Mouse (Mus musculus) regulatory T cell (primary cell): ENCODE data around the gene Nos1ap.

ENCODE experiments used
- in situ Hi-C: fragments of 300-600 bp; cut with MboI, MseI; formaldehyde crosslinking; loops from one replicate; pipeline ENCODE4 v1.15.1; 2025; ENCODE audit warnings: high pct_unique_total_duplicates

The Nos1ap gene

GRCm38 (mm10) chr1:170373750-170374149, 215.9 kb downstream of the Nos1ap start:
- in situ Hi-C loops = loop anchor here (5.0 kb wide), 1 partner anchor 84 kb away; no protein-coding TSS in a partner anchor

GRCm38 (mm10) chr1:170371191-170371792, 218.4 kb downstream of the Nos1ap start:
- in situ Hi-C loops = loop anchor here (5.0 kb wide), 1 partner anchor 86 kb away; no protein-coding TSS in a partner anchor

GRCm38 (mm10) chr1:170368864-170369263, 220.8 kb downstream of the Nos1ap start:
- in situ Hi-C loops = no loop called here

- in situ Hi-C loops = no loop called here
Observed at GRCm38 (mm10) chr1:170366981-170367700, 222.5 kb downstream of the Nos1ap start.

- in situ Hi-C loops = no loop called here
Observed at GRCm38 (mm10) chr1:170363746-170364145, 225.9 kb downstream of the Nos1ap start.

GRCm38 (mm10) chr1:170360183-170360915, 229.3 kb downstream of the Nos1ap start:
- in situ Hi-C loops = no loop called here

GRCm38 (mm10) chr1:170353335-170353734, 236.3 kb downstream of the Nos1ap start:
- in situ Hi-C loops = no loop called here

GRCm38 (mm10) chr1:170351080-170351479, 238.6 kb downstream of the Nos1ap start:
- in situ Hi-C loops = no loop called here

GRCm38 (mm10) chr1:170346266-170346665, 243.4 kb downstream of the Nos1ap start:
- in situ Hi-C loops = no loop called here

- in situ Hi-C loops = no loop called here
Observed at GRCm38 (mm10) chr1:170343906-170344305, 245.8 kb downstream of the Nos1ap start.

GRCm38 (mm10) chr1:170343081-170343480, 246.6 kb downstream of the Nos1ap start:
- in situ Hi-C loops = no loop called here

- in situ Hi-C loops = no loop called here
Observed at GRCm38 (mm10) chr1:170339943-170340342, 249.7 kb downstream of the Nos1ap start.

GRCm38 (mm10) chr1:170332775-170333174, 256.9 kb downstream of the Nos1ap start:
- in situ Hi-C loops = no loop called here

- in situ Hi-C loops = no loop called here
Observed at GRCm38 (mm10) chr1:170331926-170332325, 257.7 kb downstream of the Nos1ap start.

GRCm38 (mm10) chr1:170325277-170325676, 264.4 kb downstream of the Nos1ap start:
- in situ Hi-C loops = no loop called here

GRCm38 (mm10) chr1:170324312-170324711, 265.3 kb downstream of the Nos1ap start:
- in situ Hi-C loops = no loop called here

GRCm38 (mm10) chr1:170323001-170323400, 266.7 kb downstream of the Nos1ap start:
- in situ Hi-C loops = no loop called here

- in situ Hi-C loops = no loop called here
Observed at GRCm38 (mm10) chr1:170322046-170322445, 267.6 kb downstream of the Nos1ap start.

GRCm38 (mm10) chr1:170311431-170311830, 278.2 kb downstream of the Nos1ap start:
- in situ Hi-C loops = no loop called here

- in situ Hi-C loops = no loop called here
Observed at GRCm38 (mm10) chr1:170308503-170308902, 281.2 kb downstream of the Nos1ap start, which contains the start of gene Spata46. Spata46 (plus strand) TSS chr1:170308803.

- in situ Hi-C loops = no loop called here
Observed at GRCm38 (mm10) chr1:170306232-170306631, 283.4 kb downstream of the Nos1ap start, which contains the start of gene Gm7694. Gm7694 (minus strand) TSS chr1:170306332.

GRCm38 (mm10) chr1:170305002-170305401, 284.7 kb downstream of the Nos1ap start:
- in situ Hi-C loops = no loop called here
